Mouse (Mus musculus) megakaryocyte, embryonic 14.5 days (primary cell): ENCODE results near the gene Kdelc2.

Experiments
- FLI1 ChIP-seq: IDR thresholded peaks from 2 replicates; pipeline ENCODE4 v1.6.1; 2012; ENCODE audit warnings: low read length, inconsistent platforms, mixed read lengths
- GATA1 ChIP-seq: IDR thresholded peaks from 3 replicates; pipeline ENCODE4 v1.6.1; 2012; ENCODE audit warnings: mixed read lengths, low read length, inconsistent platforms, borderline replicate concordance

GRCm38 (mm10) chr9:53399537-53399936, 15.7 kb downstream of the Kdelc2 start:
- TF ChIP-seq GATA1 (no peak), FLI1 (no peak)
